Mouse (Mus musculus): ENCODE results near the gene Slc41a1.

DNA sequence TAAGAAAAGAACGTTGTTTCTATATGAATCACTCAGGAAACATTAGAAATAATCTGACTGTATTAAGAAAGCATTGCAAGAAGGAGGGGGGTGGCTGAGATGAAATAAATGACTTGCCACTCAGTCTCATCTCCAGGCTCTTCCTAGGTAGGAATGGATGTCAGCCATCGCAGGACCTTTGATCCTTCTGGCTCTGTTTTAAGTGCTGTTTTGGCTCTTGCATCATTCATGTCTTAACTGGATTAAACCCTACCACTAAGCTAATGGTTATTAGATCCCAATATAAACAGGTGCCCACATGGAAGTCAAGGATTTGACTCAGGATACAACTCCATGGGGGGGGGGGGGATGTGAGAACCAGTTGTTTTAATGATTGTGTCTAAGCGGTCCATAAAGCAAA is 32.1 kb upstream of the Slc41a1 start:
- TF ChIP-seq CTCF (conservative IDR thresholded peaks at IDR 0.05; ENCODE audit: insufficient read depth, insufficient read length, low read depth, low read length), result no peak
- TF ChIP-seq POLR2A (IDR thresholded peaks at IDR 0.05; ENCODE audit: low read depth, low read length), result no peak
